Mouse (Mus musculus): ENCODE results near the gene Slc16a12.

Slc16a12 gene

DNA sequence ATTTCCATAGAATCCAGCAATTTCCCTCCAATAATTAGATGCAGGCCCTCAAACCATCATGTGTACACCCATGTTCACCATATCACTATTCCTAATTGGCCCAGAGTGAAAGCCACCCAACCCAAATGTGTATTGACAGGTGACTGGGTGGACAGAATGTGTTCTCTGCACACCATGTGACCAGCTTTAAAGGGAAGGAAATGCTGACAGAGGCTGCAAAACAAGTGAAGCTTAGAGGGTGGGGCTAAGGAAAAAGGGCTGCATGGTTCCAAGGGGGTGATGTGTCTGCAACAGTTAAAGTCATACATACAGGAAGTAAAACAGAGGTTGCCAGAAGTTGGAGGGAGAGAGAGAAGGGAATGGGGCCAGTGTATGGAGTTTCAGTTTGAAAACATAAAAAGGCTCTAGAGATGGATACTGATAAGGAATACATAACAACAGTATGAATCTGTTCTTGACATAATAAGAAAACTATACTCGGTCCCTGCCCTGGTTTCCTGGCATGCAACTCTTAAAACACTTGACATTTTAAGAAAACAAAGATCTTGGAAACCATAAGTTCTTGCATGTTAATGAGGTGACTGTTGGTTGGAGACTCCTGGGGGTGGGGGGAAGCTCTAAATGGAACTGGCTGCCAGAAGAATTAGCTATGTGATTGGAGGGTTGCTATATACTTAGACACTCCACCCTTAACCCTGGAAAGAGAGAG lies 20.7 kb downstream of the Slc16a12 start:
- CTCF ChIA-PET = no interaction called here

DNA sequence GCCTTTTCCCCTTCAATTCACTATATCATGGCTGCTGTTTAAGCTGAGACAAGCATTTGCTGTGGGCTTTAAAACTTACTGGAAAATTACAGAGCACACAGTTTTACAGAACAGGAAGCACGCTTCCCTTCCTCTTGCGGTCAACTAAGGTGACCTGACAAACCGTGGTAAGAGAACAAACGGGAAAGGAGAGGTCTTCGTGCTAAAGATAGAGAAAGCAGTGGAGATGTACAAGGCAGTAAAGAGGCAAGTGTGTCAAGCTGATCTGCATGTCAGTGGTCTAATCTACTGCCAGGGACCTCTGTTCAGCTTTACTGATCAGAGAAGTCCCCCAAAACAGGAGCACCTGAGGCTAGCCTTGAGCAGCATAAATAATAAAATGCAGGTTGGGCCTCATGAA lies 21.7 kb downstream of the Slc16a12 start:
- CTCF ChIA-PET = no interaction called here

DNA sequence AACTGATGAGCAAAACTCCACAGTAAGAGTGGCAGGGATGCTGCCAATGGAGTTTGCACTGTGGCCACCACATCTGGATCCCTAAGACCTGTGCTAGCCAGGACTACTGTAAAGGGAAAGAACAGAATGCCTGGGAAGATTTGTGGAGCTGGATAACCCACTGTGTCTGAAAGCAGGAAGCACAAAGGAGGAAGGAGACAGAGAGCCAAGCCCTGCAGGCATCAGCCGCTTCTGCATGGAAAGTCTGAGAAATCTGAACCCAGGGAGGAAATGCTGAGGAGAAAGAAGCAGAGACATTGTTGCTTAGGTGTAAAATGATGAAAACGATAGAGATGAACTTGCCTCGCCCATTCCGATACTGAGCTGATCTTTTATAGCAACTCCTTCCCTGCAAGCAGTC lies 22.5 kb downstream of the Slc16a12 start:
- CTCF ChIA-PET = no interaction called here

DNA sequence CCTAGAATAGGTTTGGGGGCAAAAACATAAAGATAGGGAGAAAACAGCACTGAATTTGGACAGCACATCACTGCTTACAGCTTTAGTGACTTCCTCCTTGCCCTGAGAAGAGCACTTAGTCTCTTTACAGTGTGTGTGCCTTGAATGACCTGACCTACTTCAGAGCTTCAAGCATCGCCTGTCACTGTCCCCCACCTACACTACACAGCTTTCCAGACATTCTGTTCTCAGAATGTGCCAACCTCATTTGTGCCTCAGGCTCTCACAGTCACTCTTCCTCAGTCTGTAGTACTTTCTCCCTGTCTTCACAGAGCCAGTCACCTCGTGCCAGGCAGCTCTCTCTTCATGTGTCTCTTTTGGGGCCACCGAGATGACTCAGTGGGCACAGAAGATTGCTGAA lies 24.5 kb downstream of the Slc16a12 start:
- CTCF ChIA-PET = no interaction called here

DNA sequence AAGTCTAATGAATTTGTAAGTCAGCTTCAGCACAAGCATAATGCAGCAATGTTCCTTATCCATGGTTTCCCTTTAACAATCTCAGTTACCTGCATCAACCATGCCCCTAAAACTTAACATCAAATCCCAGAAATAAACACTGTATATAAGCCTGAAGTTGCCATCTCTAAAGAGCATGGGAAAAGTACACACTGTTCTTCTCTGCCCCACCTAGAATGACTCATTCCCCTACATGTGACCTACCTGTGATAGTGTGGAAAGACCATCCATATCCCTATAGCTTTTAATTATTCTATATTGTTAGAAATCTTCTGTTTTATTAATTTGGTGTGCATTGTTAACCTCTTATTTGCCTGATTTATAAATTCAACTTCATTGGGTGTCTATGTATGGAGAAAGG lies 27.0 kb downstream of the Slc16a12 start:
- CTCF ChIA-PET = no interaction called here

DNA sequence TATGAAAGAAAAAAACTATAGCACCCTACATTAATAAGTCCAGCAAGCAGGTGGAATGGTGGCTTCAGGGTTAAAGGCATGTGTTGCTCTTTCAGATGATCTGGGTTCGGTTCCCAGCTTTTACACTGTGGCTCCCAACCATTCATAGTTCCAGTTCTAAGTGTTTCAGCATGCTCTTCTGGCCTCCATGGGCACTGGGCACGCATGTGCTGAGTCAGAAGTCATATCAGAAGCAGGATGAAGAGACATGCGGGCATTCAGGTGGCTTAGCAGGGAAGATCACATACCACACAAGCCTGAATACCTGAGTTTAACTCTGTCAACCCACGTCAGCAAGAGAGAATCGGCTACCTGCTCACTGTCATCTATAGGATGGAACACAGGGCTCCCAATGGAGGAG lies 28.1 kb downstream of the Slc16a12 start:
- CTCF ChIA-PET = no interaction called here

DNA sequence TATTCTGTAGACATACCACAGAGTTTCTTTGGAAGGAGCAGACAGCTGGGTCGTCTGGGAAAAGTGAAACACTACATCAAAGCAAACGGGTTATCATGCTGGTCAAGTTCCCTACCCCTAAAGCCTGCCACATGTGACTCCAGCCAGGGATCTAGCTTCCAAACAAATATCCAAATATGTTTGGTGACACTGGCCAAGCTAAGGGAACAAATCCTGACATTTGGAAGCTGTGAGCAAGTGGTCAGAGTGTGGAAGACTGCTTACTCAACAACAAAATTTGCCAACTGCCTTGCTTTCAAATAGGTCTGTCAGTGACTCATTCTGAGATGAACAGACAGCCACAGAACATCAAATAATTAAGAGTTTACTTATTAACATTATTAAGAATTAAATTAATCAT lies 28.6 kb downstream of the Slc16a12 start:
- CTCF ChIA-PET = no interaction called here

DNA sequence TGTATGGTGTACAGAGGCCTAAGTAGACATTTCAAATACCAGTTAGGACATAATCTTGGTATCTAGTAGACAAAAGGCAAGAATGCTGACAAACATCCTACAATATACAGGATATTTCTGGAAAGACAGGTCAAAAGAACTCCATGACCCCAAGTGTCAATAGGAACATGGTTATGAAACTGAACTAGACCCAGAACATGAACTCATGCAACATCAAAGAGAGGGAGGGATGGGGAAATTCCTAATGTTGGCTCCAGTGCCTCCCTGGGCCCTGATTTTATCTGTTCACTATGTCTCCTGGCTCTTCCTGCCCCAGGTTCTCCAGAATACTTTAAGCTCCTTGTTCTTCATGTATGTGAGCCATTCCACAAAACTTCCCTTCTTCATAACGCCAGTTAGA lies 31.2 kb downstream of the Slc16a12 start:
- CTCF ChIA-PET = no interaction called here

DNA sequence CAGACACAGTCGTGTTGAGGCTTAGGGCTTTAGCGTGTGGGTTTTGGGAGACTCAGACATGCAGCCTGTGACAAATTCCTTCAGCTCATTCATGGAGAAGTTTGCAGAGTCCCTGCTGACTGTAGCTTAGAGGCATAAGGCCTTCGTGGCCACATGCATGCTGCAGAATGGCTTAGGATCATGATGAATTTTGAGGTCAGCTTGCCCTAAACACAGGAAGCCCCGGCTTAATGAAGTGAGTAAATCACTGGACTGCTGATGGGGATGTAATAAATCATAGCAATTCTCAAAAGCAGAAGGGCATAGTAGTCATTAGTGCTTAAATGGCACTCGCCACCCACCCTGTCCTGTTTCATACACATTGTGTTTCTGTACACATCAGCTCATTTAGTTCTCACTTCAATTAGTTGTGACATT lies 32.8 kb downstream of the Slc16a12 start:
- CTCF ChIA-PET = no interaction called here

DNA sequence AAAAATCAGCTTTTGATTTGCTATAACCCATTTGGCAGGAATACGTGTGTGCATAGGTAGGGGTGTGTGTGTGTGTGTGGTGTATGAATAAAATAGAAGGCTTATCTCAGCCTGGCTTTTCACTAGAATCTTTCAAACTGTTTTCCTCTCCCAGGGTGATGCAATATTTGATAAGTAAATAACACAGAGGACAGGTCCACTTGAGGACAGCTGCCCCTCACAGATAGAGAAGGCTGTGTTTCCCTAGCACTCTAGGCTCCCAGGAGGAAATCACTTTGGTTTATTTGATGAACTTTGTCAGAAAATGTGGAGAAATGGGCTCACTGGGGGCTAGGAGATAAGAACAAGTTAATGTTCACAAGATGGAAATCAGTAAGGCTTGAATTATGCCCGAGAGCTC lies 35.0 kb downstream of the Slc16a12 start:
- CTCF ChIA-PET = no interaction called here

DNA sequence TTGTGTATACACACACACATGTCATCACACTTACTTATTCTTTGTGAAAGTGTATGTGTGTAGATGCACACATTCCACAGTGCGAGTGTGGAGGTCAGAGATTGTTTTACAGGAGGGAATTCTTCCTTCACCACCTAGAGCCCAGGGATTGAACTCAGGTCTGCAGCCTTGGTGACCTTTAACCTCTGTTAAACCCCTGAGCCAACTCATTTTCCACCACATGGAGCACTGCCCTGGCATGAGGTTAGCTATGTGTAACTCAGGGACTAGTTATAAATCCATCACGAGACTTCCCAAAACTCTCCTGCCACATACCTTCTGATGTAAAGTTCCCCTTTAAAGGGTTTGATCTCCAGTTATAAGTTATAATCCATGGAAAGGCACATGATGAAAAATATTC lies 38.9 kb downstream of the Slc16a12 start:
- CTCF ChIA-PET = no interaction called here

DNA sequence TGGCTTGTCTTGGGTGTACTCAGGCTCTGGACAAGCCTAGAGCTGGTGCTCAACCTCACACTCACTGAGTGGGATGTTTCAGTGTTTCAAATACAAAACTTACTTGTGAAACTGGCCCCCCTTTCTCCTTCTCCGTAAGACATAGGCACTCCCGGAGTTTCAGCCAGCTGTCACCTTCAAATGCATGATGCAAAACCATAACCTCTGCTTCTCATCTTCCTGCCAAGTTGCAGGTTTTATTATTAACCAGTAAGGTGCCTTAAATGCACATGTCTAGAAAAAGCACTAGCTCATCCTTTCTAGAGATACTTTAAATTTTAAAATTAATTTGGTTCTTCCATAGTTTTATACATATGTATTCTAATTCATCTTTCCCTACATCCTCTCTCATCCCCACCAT lies 39.5 kb downstream of the Slc16a12 start:
- CTCF ChIA-PET = no interaction called here

DNA sequence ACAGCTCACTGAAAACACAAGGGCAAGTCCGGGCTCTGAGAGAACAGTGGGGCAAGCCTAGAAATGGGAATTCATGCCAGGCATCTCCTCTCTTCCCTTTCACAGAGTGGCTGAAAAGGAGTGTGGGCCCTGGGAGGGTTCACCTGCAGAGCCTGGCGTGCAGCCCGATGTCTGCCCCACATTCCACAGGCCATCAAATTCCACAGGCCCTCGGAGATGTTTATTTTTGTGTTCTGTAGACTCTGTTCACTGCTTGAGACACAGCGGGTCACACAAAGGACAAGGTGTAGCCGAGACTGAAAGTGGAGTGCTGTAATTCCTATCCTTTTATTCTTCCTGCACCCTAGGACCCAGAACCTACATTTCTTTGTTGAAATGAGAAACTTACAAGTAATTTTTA lies 40.8 kb downstream of the Slc16a12 start:
- CTCF ChIA-PET = no interaction called here

DNA sequence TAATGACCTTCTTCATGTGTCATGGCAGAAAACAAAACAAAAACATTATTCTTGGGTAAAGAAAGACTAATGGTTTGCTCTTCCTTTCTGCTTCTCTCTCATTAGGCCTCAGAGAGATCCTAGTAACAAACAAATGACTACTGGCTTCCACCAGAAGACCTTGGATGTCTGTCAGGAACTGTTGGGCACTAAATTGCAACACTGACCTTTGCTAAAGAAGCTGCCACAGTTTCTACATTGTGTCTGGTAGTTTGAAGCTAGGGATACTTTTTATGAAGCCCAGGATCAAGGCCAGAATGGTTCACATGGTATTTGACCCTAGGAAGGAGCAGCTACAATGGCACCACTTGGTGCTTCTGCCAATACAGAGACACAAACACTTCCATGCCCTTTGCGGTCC lies 41.9 kb downstream of the Slc16a12 start:
- CTCF ChIA-PET = no interaction called here

DNA sequence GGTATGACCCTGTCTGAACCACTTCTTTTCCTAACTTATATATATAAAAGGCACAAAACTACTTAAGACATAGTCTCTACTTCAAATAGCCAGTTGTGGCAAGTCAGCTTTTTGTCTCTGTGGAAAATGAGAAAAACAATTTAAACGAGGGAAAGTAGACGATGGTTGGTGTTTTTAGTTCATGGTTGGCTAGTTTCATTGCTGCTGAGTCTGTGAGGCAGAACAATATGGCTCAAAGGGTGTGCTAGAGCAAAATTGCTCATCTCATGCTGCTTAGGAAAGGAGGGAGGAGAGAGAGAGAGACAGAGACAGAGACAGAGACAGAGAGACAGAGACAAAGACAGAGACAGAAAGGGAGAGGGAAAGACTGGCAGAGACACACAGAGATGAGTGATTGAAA lies 47.8 kb downstream of the Slc16a12 start:
- CTCF ChIA-PET = no interaction called here

DNA sequence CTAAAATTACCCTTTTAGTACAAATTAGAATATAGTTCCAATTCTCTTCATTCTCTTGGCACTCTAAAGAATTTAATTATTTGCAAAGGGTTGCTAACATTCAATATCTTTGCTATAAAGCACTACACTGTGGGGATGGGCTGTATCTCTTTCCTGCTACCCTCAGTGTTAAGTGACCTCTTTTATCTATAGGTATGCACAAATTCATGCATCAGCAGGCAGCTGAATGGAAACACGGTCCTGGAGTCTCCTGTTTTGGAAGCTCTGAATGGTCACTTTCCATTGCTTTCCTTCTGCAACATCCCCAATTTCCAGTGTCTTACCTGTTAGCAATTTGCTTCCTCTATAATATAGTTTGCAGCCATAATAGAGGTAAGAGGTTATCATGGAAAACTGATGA lies 48.2 kb downstream of the Slc16a12 start:
- CTCF ChIA-PET = no interaction called here

DNA sequence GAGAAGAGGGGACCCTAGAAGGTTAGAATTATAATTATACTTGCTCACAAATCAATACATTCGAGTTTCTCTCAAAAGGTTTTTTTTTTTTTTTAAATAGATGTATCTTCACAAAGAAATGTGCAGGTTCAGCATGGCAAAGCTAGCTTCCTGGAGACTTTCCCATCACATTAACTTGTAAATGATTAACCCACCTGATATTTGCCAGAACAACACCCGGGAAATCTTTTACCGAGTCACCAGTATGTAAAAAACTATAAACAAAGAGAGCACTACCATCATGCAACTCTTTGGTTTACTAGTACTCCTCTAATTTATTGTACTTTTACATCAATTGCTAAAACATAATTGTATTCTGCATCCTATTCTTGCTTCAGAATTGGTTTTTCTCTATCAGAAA lies 48.7 kb downstream of the Slc16a12 start:
- CTCF ChIA-PET = no interaction called here

DNA sequence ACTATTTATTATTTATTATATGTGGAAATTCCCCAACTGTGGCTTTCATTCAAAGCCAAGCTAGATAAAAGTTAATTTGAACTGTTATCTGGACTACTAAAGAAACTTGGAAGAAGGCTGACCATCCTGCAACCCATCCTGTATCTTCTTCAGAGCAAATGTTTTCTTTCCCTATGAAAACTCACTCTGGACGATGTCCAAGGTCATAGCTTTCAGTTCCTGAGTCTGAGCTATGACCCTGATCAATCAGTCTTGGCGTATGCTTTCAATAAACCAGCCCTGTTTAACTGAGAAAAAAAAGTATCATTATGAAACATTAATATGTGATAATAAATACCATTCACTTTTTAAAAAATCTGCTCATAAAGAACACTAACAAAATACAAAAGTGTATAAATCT lies 49.6 kb downstream of the Slc16a12 start:
- CTCF ChIA-PET = no interaction called here

DNA sequence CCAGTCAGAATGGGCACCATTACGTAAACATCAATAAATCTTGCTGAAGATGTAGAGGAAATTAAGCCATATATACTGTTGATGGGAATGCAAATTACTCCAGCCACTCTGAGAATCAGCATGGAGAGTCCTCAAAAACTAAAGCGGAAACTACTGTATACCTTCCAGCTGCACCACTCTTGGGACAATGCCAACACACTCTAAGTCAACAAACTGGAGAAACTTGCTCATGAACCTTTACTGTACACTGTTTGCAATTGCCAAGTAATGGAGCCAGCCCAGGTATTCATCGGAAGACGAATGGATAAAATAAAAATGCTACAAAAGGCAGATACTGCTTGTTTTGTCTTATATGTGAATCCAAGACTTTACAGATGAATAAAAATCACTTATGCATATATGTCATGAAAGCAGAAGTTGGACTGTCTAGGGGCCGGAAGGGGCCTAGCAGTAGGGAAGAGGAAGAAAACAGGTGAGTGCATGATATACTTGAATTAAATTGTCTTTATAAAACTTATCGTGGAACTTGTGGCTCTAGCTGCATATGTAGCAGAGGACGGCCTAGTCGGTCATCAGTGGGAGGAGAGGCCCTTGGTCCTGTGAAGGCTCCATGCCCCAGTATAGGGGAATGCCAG lies 50.6 kb downstream of the Slc16a12 start:
- CTCF ChIA-PET = no interaction called here

DNA sequence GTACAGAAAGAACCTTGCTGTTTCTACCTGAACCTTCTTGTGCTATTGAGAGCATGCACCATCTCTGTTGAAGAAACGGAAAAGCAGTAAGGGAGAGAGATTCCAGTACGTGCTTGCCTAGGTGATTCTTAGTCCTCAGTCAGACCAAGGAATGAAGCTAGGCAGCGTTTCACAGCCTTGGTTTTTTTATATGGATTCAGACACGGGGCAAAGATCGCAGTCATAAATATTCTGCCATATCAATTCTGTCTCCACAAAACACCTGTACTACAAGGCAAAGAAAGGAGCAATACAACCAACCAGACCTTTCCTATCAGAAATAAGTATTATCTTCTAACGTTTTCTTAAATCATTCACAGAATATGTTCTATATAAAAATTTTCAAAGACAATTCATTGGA lies 55.7 kb downstream of the Slc16a12 start:
- CTCF ChIA-PET = no interaction called here

DNA sequence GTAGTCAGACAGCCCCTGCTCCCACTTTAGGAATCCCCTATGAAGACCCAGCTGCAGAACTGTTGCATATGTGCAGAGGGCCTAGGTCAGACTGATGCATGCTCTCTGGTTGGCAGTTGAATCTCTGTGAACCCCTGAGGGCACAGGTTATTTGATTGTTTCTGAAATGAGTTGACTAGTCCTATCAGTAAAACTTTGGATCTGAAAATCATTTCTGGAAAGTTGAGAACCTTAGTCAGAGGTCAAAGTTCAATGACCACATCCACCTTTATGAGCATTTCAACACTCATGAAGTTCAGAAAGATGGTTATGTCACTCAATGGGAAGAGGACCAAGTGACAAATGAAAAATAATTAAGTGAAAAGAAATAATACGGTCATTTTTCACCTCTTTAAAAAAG lies 61.6 kb downstream of the Slc16a12 start:
- CTCF ChIA-PET = interaction anchor here (0.6 kb wide), 1 partner anchor 157 kb away, joined by 3 read pairs; no protein-coding TSS in a partner anchor

DNA sequence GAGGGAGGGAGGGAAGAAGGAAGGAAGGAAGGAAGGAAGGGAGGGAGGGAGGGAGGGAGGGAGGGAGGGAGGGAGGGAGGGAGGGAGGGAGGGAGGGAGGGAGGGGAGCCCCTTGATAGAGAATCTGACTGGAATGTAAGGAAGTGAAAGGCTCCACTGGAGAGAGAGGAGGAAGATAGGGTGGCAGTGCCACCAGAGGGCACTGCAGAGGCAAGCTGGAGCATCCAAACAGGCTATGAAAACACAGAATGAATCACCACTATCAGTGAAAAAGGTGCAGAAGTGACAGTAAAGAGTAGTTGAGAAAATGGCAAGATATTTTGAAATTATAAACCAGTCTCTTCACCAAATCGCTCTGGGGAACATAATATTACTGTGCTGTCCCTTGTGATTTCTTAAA lies 62.2 kb downstream of the Slc16a12 start:
- CTCF ChIA-PET = interaction anchor here (0.6 kb wide), 1 partner anchor 157 kb away, joined by 3 read pairs; no protein-coding TSS in a partner anchor

DNA sequence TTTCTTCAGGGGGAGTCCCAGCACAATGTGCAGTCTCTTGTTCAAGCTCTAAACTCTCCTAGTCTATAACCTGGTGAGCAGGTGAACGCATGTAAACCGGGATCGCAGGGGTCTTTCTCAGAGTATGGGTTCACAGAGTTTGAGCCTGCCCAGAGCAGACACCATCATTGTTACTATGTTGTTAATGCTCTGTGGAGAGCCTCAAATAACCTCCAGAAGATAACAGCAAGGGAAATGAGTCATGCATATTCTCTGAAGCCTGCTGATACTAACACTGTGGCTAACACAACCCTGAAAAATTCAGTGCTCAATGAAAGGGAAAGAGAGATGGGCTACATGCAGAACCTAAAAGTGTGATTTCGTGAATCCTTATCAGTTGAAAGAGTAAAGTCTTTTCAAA lies 68.7 kb downstream of the Slc16a12 start:
- CTCF ChIA-PET = no interaction called here

DNA sequence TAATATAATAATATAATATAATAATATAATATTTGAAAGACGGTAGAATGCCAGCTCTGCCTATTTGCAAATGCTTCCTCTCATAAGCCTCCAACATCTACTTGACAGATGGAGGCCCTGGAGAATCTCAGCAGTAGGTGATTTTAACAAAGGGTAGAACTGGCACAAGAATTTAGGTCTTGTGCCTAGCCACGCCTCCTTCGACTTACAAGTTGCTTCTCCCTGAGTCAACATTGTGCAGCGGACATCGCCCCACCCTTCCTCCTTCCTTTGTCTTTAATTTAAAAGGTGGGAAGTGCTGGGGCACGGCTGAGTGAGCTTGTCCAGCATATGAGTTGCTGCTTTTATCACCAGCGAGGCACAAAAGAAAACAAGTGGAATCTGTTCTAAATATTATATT lies 73.6 kb downstream of the Slc16a12 start:
- CTCF ChIA-PET = no interaction called here

All from spleen, embryonic (tissue).